ENCODE assay signal across 28 mouse cellular contexts in the genomic region with DNA sequence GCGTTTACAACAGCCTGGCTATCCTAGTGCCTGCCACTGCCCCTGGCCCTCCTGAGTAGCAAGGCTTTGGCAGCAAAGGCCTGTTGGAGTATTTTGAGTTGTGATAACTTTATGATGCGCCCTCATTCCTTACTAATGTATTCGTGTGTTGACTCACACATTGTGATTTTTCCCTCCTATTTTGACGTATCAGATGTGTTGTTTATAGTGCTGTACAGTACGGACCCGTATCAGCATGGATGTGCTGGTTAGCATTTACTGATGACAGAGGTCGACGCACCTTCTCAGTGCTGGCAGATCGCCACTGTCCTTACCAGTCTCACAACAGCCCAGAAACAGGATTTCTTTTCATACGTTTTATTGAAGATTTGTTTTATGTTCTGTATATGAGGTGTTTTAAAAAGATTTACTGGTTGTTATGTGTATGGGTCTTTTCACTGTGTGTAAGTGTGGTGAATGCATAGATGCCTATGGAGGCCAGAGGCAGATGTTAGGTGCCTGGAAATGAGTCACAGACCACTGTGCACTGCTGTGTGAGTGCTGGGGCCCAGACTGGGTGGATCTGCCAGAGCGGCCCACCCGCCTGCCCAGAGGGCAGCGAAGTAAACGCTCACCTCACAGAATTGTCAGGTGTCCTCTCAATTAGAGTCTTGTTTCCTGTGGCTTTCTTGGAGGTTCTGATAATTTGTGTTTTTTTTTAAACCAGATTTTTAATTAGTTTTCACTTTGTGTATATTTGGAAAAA. TPM values are rescaled to one million over a fixed set of nuclear protein-coding genes. Genes with fewer than 3 reads are reported as not detected.
DNase-seq lines count a peak whose midpoint lies in the region; ATAC-seq lines count a peak whose summit lies in the region.
"Had no signal": no experiment of that assay in that cellular context is flagged by ENCODE, and none has a peak within 500 bp of the region (broad histone marks: within the 10 kb centered on the region; RNA-seq: fewer than 3 reads in every experiment).

No protein-coding gene starts in this region.

- no peaks in the 10 kb centered on the region for H3K27me3 ChIP-seq in heart, embryonic 10.5 days (ENCODE audit: insufficient read depth, poor library complexity, severe bottlenecking)
- no peaks in the 10 kb centered on the region for H3K27me3 ChIP-seq in liver, embryonic 12.5 days (replicated peaks)
- H3K27me3 ChIP-seq in limb, embryonic 12.5 days: no peaks in the 10 kb centered on the region

- H3K36me3 ChIP-seq in heart, embryonic 10.5 days: peaks cover 3% of the 10 kb centered on the region; the same call in 1 of the 2 replicates
- H3K36me3 ChIP-seq in liver, embryonic 12.5 days: no peaks in the 10 kb centered on the region
- H3K36me3 ChIP-seq in limb, embryonic 12.5 days: no peaks in the 10 kb centered on the region
- H3K36me3 ChIP-seq: embryonic facial prominence, embryonic 10.5 days had no signal

- intact Hi-C loops in heart, postnatal 14 days (cut with DNase I): no loop called here

- no peak overlapping the region for H3K27ac ChIP-seq in heart, embryonic 10.5 days
- H3K27ac ChIP-seq in liver, embryonic 12.5 days: no peak overlapping the region
- H3K27ac ChIP-seq in limb, embryonic 12.5 days: peak overlapping the region; percentile 62; the same call in 1 of the 2 replicates
- H3K27ac ChIP-seq: embryonic facial prominence, embryonic 10.5 days; forebrain, embryonic 10.5 days had no signal

- WGBS in heart, embryonic 10.5 days: 84% methylated on average over 14 of the region's 14 CpGs
- WGBS in liver, embryonic 12.5 days (ENCODE audit: insufficient replicate concordance): 75% methylated on average over 14 of the region's 14 CpGs
- WGBS in limb, embryonic 12.5 days: 57% methylated on average over 14 of the region's 14 CpGs

- H3K9me3 ChIP-seq in heart, embryonic 10.5 days: no peaks in the 10 kb centered on the region
- H3K9me3 ChIP-seq in liver, embryonic 12.5 days (replicated peaks): no peaks in the 10 kb centered on the region
- H3K9me3 ChIP-seq in limb, embryonic 12.5 days: no peaks in the 10 kb centered on the region
- H3K9me3 ChIP-seq: embryonic facial prominence, embryonic 10.5 days; forebrain, embryonic 10.5 days had no signal

- peak; percentile 27; the same call in 1 of the 2 replicates for ATAC-seq in liver, embryonic 12.5 days
- ATAC-seq in limb, embryonic 12.5 days (ENCODE audit: insufficient number of reproducible peaks, insufficient read depth, low FRiP score, low TSS enrichment, low read depth): peak; percentile 69
- no peak for ATAC-seq in erythroblast, adult 5-6 weeks (replicated peaks; ENCODE audit: low FRiP score, poor library complexity, severe bottlenecking)
- ATAC-seq: forebrain, embryonic 14.5 days; hindbrain, embryonic 16.5 days had no signal

- no peak overlapping the region for H3K9ac ChIP-seq in liver, embryonic 12.5 days
- no peak overlapping the region for H3K9ac ChIP-seq in limb, embryonic 12.5 days (replicated peaks)

- no peak overlapping the region for H3K4me3 ChIP-seq in heart, embryonic 10.5 days
- H3K4me3 ChIP-seq in liver, embryonic 12.5 days: no peak overlapping the region
- no peak overlapping the region for H3K4me3 ChIP-seq in limb, embryonic 12.5 days (replicated peaks)
- H3K4me3 ChIP-seq: embryonic facial prominence, embryonic 10.5 days; erythroblast, embryonic 14.5 days; forebrain, embryonic 10.5 days had no signal

- H3K4me1 ChIP-seq in heart, embryonic 10.5 days: peaks cover 16% of the 10 kb centered on the region
- peaks cover 39% of the 10 kb centered on the region for H3K4me1 ChIP-seq in liver, embryonic 12.5 days
- H3K4me1 ChIP-seq in limb, embryonic 12.5 days (replicated peaks): peaks cover 32% of the 10 kb centered on the region

- peak; percentile 53 for DNase-seq in heart, embryonic 10.5 days (ENCODE audit: low spot score)
- DNase-seq in heart, postnatal 14 days: no peak
- DNase-seq in liver (no peak), 416B (ENCODE audit: low read depth) (peak; percentile 59)
- DNase-seq in layer of hippocampus, adult 8-10 months (ENCODE audit: low spot score in 2 of 2): no peak
- DNase-seq: adrenal gland, postnatal 10 days; cerebellum, adult 11 months; cerebellum, postnatal 25 days; gastrocnemius, postnatal 36 days; heart, adult 11 months; heart, postnatal 10 days had no signal

- H3K4me2 ChIP-seq in liver, embryonic 12.5 days: no peak overlapping the region
- H3K4me2 ChIP-seq in limb, embryonic 12.5 days: no peak overlapping the region

RNA-seq across cellular contexts. Expression of a gene that starts 17.5 kb away (rescaled TPM):
- 3.3 and 4.6 TPM in 2 replicates for polyA plus RNA-seq in heart, embryonic 10.5 days (2016; fragmentation: Nextera tagmentation; extraction: Ambion mirVana)
- total RNA-seq in heart, postnatal 14 days (2021): under 1 TPM; 0.39 to 0.55 TPM
- polyA plus RNA-seq in liver, embryonic 12.5 days (2016; fragmentation: Nextera tagmentation; extraction: Ambion mirVana): 2.1 and 2.2 TPM in 2 replicates
- 7.9 and 9.2 TPM in 2 replicates for polyA plus RNA-seq in limb, embryonic 12.5 days (2016; fragmentation: Nextera tagmentation; extraction: Ambion mirVana)
- total RNA-seq in erythroblast, adult 5-6 weeks (2015; ENCODE audit: low replicate concordance): 1.5 and 2.3 TPM in 2 replicates
- 1.1 and 2.0 TPM in 2 replicates for total RNA-seq in erythroblast, adult 5-6 weeks (2017; ENCODE audit: low replicate concordance)
- total RNA-seq in layer of hippocampus, adult 8-10 months (2022): 10 to 100 TPM in 1 of 4 experiments, 1 to 10 TPM in 3; 6.0 to 10.9 (median 8.1) TPM

RNA-seq across cellular contexts. Expression of a gene that starts 25.3 kb away (rescaled TPM):
- not detected in 2 replicates for polyA plus RNA-seq in heart, embryonic 10.5 days (2016; fragmentation: Nextera tagmentation; extraction: Ambion mirVana)
- total RNA-seq in heart, postnatal 14 days (2021): not detected
- polyA plus RNA-seq in liver, embryonic 12.5 days (2016; fragmentation: Nextera tagmentation; extraction: Ambion mirVana): not detected in 2 replicates
- not detected in 2 replicates for polyA plus RNA-seq in limb, embryonic 12.5 days (2016; fragmentation: Nextera tagmentation; extraction: Ambion mirVana)
- total RNA-seq in erythroblast, adult 5-6 weeks (2015; ENCODE audit: low replicate concordance): not detected in 2 replicates
- total RNA-seq in erythroblast, adult 5-6 weeks (2017; ENCODE audit: low replicate concordance): not detected in 2 replicates
- not detected for total RNA-seq in layer of hippocampus, adult 8-10 months (2022)
- total RNA-seq: adrenal gland, postnatal 10 days; adrenal gland, postnatal 4 days; ES-E14; gastrocnemius, adult 8-10 months; gastrocnemius, postnatal 36 days; heart, postnatal 10 days; hematopoietic stem cell, adult 5-6 weeks had no signal
- polyA plus RNA-seq: brain, embryonic 14.5 days; cortical plate, adult 2 months; embryonic facial prominence, embryonic 10.5 days; embryonic facial prominence, embryonic 14.5 days; erythroblast, embryonic 14.5 days; forebrain, embryonic 10.5 days; forebrain, embryonic 14.5 days; heart, embryonic 14.5 days; hindbrain, embryonic 16.5 days; intestine, embryonic 14.5 days had no signal

RNA-seq across cellular contexts. Expression of a gene that starts 39.9 kb away (rescaled TPM):
- 45.7 and 56.3 TPM in 2 replicates for polyA plus RNA-seq in heart, embryonic 10.5 days (2016; fragmentation: Nextera tagmentation; extraction: Ambion mirVana)
- total RNA-seq in heart, postnatal 14 days (2021): 1 to 10 TPM; 6.0 to 9.2 TPM
- polyA plus RNA-seq in liver, embryonic 12.5 days (2016; fragmentation: Nextera tagmentation; extraction: Ambion mirVana): 35.2 and 35.3 TPM in 2 replicates
- 48.3 and 52.8 TPM in 2 replicates for polyA plus RNA-seq in limb, embryonic 12.5 days (2016; fragmentation: Nextera tagmentation; extraction: Ambion mirVana)
- total RNA-seq in erythroblast, adult 5-6 weeks (2015; ENCODE audit: low replicate concordance): 43.7 and 47.1 TPM in 2 replicates
- total RNA-seq in erythroblast, adult 5-6 weeks (2017; ENCODE audit: low replicate concordance): 35.8 and 68.9 TPM in 2 replicates
- 10 to 100 TPM; 23.7 to 32.9 (median 29.4) TPM for total RNA-seq in layer of hippocampus, adult 8-10 months (2022)

RNA-seq across cellular contexts. Expression of a gene that starts 40.7 kb away (rescaled TPM):
- 37.8 and 52.6 TPM in 2 replicates for polyA plus RNA-seq in heart, embryonic 10.5 days (2016; fragmentation: Nextera tagmentation; extraction: Ambion mirVana)
- 10 to 100 TPM; 39.4 to 39.5 TPM for total RNA-seq in heart, postnatal 14 days (2021)
- polyA plus RNA-seq in liver, embryonic 12.5 days (2016; fragmentation: Nextera tagmentation; extraction: Ambion mirVana): 55.7 and 56.0 TPM in 2 replicates
- 79.9 and 82.0 TPM in 2 replicates for polyA plus RNA-seq in limb, embryonic 12.5 days (2016; fragmentation: Nextera tagmentation; extraction: Ambion mirVana)
- 39.6 and 45.8 TPM in 2 replicates for total RNA-seq in erythroblast, adult 5-6 weeks (2015; ENCODE audit: low replicate concordance)
- 24.4 and 53.5 TPM in 2 replicates for total RNA-seq in erythroblast, adult 5-6 weeks (2017; ENCODE audit: low replicate concordance)
- 10 to 100 TPM; 31.6 to 41.5 (median 34.7) TPM for total RNA-seq in layer of hippocampus, adult 8-10 months (2022)

RNA-seq across cellular contexts. Expression of a gene that starts 46.7 kb away (rescaled TPM):
- polyA plus RNA-seq in heart, embryonic 10.5 days (2016; fragmentation: Nextera tagmentation; extraction: Ambion mirVana): 6.7 and 7.2 TPM in 2 replicates
- 10 to 100 TPM; 13.1 to 14.0 TPM for total RNA-seq in heart, postnatal 14 days (2021)
- 4.8 and 5.4 TPM in 2 replicates for polyA plus RNA-seq in liver, embryonic 12.5 days (2016; fragmentation: Nextera tagmentation; extraction: Ambion mirVana)
- polyA plus RNA-seq in limb, embryonic 12.5 days (2016; fragmentation: Nextera tagmentation; extraction: Ambion mirVana): 18.1 and 18.5 TPM in 2 replicates
- total RNA-seq in erythroblast, adult 5-6 weeks (2015; ENCODE audit: low replicate concordance): 5.0 and 13.8 TPM in 2 replicates
- 5.3 and 9.2 TPM in 2 replicates for total RNA-seq in erythroblast, adult 5-6 weeks (2017; ENCODE audit: low replicate concordance)
- 10 to 100 TPM; 24.8 to 28.7 (median 27.8) TPM for total RNA-seq in layer of hippocampus, adult 8-10 months (2022)
- polyA plus RNA-seq: erythroblast, embryonic 14.5 days had no signal

Comparison
In these comparisons a context has a peak if more than half of its experiments do, and no peak if none do; other contexts are left out.
1. DNase-seq: peak in heart, embryonic 10.5 days (single experiment) and 416B (single experiment); none in heart, postnatal 14 days (0 of 2), liver (single experiment) and layer of hippocampus, adult 8-10 months (0 of 2).